Mouse (Mus musculus) splenic B cell, adult 2 months (primary cell): Measurements from ENCODE around the gene Tjp1.

ENCODE experiments used
- DNase-seq: peaks from one replicate; pipeline ENCODE4 v3.0.0-alpha.2; 2011; ENCODE audit warnings: low read depth, low spot score
- H3K27me3 ChIP-seq: 2 replicates; pipeline ENCODE4 v1.6.1; 2012; ENCODE audit warnings: mild to moderate bottlenecking, low read length, moderate library complexity, mixed read lengths; ENCODE audit not compliant: control insufficient read depth, poor library complexity, insufficient read depth, severe bottlenecking
- H3K36me3 ChIP-seq: 2 replicates; pipeline ENCODE4 v1.6.1; 2012; ENCODE audit warnings: mild to moderate bottlenecking, low read length, moderate library complexity, mixed read lengths; ENCODE audit not compliant: control insufficient read depth, poor library complexity, insufficient read depth, severe bottlenecking

The Tjp1 gene

DNA sequence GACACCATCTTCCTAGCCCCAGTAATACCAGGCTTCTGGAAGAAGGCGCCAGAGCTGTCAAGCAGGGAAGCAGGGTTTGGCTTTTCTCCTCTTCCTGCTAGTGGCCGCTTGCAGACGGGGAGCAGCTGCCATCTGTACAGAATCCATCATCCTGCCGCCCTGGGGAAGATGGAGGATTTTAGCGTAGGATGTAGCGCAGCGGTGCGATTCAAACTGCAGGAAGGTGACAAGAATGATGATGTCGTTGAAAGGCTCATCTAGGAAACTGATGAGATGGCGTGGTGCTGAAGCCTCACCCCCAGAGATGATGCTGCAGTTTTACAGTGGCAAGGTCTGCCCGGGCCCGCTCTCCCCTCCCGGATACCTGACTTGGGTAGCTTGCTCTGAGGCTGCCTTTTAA lies 248.3 kb downstream of the Tjp1 start:
- Histone ChIP-seq H3K36me3 (no peaks in the 10 kb centered on the region), H3K27me3 (no peaks in the 10 kb centered on the region)
- DNase-seq = no peak

DNA sequence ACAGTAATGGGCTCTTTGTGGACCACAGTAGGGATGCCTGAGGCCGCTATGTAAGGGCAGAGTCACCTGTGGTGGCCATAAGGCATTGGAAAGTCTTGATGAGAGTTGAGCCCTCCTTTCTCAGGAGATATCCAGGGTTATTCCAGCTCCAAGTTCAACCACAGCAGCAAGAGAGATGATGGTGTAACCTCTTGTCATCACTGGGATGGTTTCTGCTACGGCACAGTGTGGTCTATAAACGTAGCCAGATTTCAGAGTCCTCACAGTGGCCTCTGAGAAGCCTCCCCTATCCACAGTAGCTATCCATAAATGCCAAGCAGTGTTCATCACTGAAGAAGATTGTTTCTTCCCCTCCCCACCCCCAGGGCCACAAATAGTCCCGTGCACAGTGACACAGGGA lies 251.8 kb downstream of the Tjp1 start:
- Histone ChIP-seq H3K27me3 (no peaks in the 10 kb centered on the region), H3K36me3 (no peaks in the 10 kb centered on the region)
- no peak for DNase-seq

- no peak for DNase-seq
- no peaks in the 10 kb centered on the region for H3K27me3 ChIP-seq
These were observed 253.4 kb downstream of the Tjp1 start for GRCm38 (mm10) chr7:65274216-65274615.

GRCm38 (mm10) chr7:65249656-65250055 lies 277.9 kb downstream of the Tjp1 start:
- no peak for DNase-seq
- Histone ChIP-seq H3K36me3 (no peaks in the 10 kb centered on the region), H3K27me3 (no peaks in the 10 kb centered on the region)

More at GRCm38 (mm10) chr7:65274216-65274615, 253.4 kb downstream of the Tjp1 start:
- H3K36me3 ChIP-seq = no peaks in the 10 kb centered on the region
